Mouse (Mus musculus): ENCODE measurements around the gene Gm10392.

- TF ChIP-seq POLR2A (IDR thresholded peaks at IDR 0.05; ENCODE audit: control insufficient read depth, low read depth, low read length): no peak
- no peak for TF ChIP-seq CTCF (IDR thresholded peaks at IDR 0.05; ENCODE audit: control insufficient read depth, insufficient read depth, insufficient replicate concordance, low read depth, low read length)
Observed at GRCm38 (mm10) chr11:77483510-77484255, 35.3 kb downstream of the Gm10392 start.
